Mouse (Mus musculus): ENCODE measurements at regions not wholly inside any gene's neighbourhood (a gene's known extent, or its start where the extent isn't known, plus 50 kb on each side); places are given as distances from the start of the nearest gene placed in this dataset.

GRCm38 (mm10) chr2:39377264-39377663 is 151.0 kb upstream of the Ppp6c start:
- no peak for TF ChIP-seq EP300 (IDR thresholded peaks at IDR 0.05; ENCODE audit: low read depth)
- TF ChIP-seq CTCF (IDR thresholded peaks at IDR 0.05; ENCODE audit: low read depth): no peak

All from liver, postnatal 0 days (tissue).